Mouse (Mus musculus) frontal cortex, adult 2 months (tissue): Measurements from ENCODE around the gene Prkcg. TPM values are rescaled to one million over a fixed set of nuclear protein-coding genes. Genes with fewer than 3 reads are reported as not detected.
A peak's percentile ranks its signal among the peaks of the same experiment; 100 is the strongest.
"Not testable (repeated sequence)": the region's sequence is repeated elsewhere in the genome, so short reads cannot be mapped to it uniquely, and the experiment has no call there.

Experiments used
- DNase-seq, 2 experiments: peaks; one replicate each; pipeline ENCODE4 v3.0.0; 2022; ENCODE audit warnings: low spot score in 1 of 2; ENCODE audit errors: extremely low spot score in 1 of 2
- polyA plus RNA-seq: library from polyadenylated mRNA; depleted of rRNA; stranded (reverse); fragments of >200 nt; gene quantifications from 2 replicates; pipeline ENCODE4 v1.2.3, GENCODE M21; 2012

Prkcg gene
- polyA plus RNA-seq, 1 experiment, result 157 TPM

DNA sequence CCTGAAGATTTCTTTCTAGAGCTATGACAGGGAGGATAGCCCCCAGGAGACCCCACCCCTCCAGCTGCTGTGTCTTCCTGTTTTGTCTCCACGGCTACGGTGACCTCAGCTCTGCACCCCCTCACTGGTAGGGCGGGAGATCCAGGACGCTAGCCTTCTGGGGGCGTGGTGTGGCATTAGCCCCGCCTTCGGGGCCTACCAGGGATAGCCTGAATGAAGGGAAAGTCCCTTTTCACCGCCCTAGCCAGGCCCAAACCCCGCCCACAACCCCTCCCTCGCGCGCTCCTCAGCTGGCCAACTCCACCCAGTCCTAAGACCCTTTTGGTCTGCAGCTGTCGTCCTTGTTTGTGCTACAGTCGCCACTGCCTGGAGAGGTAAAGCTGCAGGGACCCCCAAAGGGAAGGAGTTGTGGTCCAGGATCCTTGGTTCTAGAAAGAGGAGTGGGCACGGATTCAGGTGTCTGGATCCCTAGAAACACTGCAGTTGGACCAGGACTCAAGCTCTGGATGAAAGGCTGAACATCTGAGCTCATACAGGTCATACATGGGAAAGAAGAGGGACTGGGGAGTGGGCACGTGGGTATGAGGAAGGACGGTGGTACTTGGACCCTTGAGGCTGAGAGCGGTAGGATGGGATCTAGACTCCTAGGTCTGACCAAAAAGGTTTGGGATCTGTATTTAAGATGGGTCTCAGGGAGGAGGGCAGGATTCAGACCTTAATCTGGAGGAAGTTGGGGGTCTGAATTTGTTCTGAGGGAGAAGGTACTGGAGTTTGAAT, 1.5 kb downstream of the Prkcg start:
- peak; percentile 88 to 91 for DNase-seq

DNA sequence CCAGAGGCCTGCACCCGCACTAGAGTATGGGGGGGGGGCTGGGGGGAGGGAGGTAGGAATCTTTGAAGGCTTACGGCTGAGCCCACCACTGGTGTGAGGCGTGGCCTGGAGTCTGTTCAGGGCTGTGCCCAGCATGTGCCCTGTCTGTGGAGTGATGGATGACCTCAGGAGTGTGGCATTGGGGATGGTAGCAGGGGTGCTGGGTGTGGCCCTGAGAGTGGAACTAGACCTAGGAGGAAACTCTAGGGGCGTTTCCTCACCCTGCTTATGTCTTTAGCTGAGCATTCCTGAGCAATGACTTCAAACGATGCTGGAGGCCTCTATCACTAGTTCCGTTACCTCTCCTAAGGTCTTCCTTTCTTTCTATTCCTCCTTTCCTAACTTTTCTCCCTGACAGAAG, 2.2 kb downstream of the Prkcg start:
- no peak for DNase-seq

DNA sequence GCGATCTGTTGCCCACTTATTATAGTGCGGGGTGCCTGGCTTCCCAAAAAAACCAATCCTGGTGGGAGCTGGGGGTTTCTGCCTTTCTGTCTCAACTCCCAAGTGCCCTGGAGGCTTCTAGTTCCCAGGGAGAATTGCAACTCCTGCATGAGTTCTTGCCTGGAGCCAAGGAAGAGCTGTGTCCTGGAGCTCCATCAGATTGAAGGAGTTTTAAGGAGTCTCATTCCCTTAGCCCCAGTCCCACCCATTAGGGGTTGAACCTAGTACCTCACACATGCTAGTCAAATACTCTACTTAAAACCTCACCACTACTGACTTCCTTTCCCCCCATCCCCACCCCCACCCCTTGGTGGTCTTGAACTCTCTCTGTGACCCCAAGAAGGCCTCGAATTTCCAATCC, 2.8 kb downstream of the Prkcg start:
- no peak for DNase-seq

DNA sequence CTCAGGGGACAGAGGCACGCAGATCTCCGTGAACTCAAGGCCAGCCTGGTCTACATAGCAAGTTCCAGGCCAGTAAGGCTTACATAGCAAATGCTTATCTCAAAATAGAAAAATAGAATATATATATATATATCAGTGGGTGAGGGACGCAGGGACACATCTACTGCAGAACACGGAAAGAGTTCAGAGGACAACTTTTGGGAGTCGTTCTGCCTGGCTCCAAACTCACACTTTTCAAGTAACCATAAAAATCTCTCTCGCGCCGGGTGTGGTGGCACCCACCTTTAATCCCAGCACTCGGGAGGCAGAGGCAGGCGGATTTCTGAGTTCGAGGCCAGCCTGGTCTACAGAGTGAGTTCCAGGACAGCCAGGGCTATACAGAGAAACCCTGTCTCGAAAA, 3.3 kb downstream of the Prkcg start:
- DNase-seq, result not testable (repeated sequence)

DNA sequence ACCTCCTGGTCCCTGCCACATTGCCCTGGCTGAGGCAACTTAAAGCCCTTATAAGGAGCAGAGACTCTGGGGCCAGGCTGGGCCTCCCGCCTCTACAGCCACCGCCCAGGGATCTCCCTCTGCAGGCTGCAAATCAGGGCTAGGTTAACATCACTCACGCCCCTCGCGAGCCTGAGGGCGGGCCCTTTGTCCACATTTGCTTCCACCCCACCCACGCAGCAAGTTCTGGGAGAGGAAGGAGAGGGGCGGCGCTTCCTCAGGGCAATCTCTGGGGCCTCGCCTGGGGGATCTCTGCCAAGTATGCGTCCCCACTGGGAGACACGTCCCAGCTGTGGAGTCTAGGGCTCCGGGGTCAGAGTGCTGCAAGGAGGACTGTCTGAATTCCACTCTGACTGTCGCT, 3.8 kb downstream of the Prkcg start:
- peak in 1 of 2 experiments; percentile 41 for DNase-seq

DNA sequence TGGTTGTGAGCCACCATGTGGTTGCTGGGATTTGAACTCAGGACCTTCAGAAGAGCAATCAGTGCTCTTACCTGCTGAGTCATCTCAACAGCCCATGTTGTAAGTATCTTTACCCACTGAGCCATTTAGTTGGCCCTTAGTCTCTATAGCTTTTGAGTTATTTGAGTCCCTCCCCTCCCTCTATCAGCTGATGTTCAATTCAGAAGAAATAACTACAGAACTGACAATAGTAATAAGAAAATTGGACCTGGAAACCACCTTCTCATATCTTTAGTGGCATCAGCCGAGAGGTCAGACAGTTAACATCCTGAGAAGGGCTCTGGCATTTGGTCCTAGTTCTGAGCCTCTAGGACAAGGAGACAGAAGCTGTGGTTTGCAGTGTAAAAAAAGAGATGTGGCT, 5.8 kb downstream of the Prkcg start:
- no peak for DNase-seq

DNA sequence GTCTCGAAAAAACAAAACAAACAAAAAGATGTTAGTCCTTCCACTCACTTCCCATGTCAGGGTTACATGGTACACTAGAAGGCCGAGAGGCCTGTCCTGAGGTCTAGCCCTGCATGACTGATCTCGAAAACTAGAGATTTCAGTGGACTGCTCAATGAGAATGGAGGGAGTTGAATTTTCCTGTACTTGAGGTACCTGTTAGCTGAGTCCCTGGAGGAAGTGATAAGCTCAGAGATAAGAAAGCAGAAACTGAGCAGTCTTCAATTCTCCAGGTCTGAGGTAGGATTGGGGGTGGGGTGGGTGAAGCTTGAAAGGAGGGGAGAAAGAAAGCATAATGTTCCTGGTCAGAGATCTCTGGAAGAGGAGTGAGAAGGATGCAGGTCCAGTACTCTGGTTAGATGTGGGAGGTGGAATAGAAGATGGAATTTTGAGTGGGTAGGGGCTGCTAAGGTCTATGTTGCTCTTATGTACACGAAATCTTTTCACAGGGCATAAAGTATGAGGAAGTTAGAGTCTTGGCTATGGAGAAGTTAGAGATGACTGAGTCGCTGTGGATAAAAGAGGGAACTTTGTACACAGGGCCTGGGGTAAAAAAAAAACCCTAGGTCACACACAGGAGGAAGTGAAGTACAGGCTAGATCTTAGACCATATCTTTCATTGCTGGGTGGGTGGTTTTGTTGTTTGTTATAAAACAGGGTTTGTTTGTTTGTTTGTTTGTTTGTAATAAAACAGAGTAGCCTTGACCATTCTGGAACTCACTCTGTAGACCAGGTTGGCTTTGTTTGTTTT, 6.5 kb downstream of the Prkcg start:
- no peak for DNase-seq

DNA sequence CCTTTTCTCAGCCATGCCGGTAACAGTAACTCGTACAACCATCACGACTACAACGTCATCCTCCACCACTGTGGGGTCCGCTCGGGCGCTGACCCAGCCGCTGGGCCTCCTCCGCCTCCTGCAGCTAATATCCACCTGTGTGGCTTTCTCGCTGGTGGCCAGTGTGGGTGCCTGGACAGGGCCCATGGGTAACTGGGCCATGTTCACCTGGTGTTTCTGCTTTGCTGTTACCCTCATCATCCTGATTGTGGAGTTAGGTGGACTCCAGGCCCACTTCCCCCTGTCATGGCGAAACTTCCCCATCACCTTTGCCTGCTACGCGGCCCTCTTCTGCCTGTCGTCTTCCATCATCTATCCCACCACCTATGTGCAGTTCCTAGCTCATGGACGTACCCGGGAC, 7.7 kb downstream of the Prkcg start:
- DNase-seq, result no peak

DNA sequence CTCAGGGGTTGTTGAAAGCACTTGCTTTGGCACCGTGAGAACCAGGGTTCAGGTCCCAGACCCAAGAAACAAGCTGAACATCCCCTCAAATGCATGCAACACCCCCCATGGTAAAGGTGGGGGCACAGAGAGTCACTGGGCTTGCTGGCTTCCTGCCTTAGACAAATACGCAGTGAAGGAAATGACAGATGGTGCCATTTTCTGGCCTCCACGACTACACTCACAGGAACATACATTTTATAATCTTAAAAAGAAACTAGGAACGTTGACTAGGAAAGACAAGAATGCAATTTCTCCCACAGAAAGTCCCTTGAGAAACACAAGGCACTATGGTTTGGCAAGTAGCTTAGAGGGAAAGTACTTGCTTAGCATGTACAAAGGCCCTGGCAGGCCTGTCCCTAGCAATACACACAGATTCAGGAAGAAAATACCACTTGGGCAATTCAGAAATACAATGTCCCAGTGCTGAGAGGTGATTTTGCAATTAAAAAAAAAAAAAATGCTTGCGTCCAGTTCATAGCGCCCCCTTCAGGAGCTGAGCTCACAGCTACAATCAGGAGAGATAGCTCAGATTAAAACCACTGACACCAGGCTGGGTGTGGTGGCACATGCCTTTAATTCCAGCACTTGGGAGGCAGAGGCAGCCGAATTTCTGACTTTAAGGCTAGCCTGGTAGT, 11.1 kb downstream of the Prkcg start:
- peak in 1 of 2 experiments; percentile 61 for DNase-seq

DNA sequence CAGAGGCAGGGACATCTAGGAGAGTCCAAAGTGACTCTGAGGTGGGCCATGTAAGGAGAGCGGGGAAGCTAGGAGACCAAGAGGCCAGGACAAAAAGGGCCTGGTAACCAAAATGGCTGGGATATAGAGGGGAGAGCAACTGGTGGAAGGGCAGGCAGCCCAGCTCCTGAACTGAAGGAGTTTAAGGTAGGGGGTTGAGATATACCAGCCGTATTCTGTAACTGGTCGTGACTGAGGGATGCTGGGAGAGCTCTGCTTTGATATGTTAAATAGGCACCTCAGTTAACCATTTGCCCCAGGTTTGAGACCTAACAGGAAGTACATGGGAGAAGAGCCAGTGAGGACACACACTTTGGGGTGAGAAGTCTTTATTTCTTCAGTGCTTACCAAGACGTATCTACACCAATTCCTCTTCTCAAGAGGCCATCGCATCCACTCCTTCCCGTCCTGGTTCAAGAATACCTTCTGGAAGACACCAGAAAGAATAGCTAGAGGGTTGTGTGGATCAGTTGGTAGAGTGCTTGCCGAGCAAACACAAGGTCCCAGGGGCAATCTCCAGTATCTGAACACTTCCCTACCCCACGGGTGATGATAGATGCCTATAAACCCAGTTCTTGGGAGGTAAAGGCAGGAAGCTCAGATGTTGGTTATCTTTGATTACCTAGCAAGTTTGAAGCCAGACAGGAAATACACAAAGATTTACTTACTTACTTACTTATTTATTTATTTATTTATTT, 12.1 kb downstream of the Prkcg start:
- no peak for DNase-seq

DNA sequence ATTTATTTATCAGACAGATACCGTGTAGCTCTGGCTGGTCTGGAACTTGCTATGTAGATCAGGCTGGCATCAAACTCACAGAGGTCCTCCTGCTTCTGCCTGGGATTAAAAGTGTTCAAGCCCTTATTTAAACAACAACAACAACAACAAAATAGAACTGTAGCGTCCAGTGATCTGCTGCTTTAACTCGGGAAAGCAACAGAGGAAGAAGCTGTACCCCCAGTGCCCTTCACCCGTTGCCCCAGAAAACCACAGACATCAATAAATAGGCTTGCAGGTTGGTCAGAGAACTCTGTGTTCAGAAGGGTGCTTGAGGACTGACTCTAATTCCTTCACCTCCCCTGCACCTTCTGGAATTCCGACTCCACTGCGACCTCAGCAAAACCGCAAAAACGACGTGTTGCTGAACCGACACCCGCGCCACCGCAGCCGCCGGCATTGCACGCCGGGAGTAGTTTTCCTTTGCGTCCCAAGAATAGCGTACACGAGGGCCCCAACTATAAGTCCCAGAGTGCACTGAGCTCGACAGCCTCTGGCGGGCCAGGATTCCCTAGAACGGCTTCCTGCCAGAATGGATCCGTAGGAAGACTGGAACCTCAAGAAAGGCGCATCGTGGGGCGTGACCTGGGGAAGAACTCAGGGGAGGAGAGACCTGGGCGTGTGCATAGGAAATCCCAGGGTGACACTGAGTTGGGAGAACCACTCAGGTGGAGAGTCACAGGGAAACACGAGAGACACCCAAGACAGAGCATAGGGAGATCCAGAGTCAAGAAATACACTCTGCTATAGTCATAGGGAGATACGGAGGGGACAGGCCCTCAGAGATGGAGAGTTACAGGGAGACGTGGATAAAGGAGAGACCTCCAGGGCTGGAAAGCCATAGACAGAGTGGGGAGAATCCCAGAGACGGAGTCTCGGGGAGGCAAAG, 12.9 kb downstream of the Prkcg start:
- DNase-seq, result peak in 1 of 2 experiments; percentile 46

DNA sequence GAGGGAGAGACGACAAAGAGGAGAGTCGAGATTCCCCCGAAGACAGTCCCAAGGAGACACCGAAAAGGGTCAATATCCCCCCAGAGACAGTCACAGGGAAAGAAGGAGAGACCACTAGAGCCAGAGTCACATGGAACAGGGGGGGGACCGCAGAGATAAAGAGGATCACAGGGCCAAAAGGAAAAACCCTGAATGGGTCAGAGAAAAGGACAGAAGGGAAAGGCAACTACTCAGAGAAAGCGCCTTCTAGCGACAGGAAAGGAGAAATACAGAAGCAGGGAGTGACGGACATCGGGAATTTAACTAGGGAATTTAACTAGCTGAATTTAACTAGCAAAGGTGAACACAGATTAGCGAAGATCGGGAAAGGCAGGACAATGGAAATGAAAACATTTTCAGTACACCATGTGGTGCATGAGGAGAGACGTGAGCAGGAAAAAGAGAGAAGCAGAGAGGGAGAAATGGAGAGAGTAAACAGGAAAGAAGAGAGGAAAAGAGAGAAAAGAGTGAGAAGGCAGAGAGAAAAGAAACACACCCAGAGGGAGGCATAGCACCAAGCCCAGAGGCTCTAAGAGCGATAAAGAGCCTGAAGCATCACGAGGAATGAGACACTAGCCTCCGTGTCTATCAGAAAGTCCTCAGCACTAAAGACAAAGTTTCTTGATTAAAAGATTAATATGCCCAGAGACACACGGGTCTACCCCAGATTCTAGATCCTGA, 13.7 kb downstream of the Prkcg start:
- peak in 1 of 2 experiments; percentile 53 for DNase-seq

DNA sequence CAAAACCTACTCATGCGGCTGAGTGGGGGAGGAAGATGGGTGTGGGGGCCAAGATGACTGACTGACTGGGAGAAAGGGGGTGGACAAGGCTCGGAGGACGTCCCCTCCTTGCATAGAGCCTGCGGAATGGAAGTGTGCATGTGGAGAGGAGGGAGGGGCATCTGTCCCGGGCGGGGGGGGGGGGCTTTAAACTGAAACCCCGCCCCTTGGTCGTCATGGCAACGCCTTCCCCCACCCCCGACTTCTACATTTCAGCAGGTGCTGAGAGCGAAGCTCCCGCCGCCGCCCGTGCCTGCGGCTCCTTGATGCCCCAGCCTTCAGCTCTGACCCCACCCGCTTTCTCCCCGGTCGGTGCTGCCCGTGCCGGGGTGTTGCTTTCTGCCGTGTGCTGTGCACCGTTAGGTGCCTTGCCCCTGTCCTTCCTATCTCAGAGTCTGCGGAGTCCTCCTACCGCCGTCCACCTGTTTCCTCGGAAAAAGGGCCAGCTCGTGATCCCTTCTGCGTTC, 14.3 kb downstream of the Prkcg start:
- DNase-seq, result peak in 1 of 2 experiments; percentile 78

DNA sequence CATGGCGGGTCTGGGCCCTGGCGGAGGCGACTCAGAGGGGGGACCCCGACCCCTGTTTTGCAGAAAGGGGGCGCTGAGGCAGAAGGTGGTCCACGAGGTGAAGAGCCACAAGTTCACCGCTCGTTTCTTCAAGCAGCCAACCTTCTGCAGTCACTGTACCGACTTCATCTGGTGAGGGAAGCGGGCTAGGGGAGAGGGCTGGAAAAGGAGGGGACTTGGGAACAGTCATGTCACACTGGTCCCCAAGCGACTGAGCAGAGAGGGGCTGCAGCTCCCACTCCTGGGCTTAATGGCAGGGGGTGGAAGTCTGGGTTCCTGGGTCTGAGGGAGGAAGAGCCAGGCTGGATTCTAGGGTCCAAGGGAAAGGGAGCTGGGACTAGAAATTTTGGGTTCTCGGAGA, 14.8 kb downstream of the Prkcg start:
- DNase-seq, result no peak

DNA sequence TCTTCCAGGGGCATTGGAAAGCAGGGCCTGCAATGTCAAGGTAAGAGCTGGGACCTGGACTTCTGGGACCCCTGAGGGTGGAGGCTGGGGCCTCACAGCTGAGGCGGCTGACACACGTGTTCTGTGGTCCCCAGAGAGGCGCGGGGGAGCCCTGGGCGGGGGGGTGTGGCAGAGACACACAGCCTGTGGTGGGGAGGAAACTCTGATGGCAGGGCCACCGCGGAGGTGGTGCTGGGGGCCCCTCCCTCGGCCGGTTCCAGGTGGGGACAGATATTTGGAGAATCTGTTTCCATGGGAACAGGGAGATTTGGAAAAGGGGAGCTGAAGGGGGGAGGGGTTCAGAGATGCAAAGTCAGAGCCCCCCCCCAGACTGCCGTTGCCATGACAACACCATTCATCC, 15.3 kb downstream of the Prkcg start:
- DNase-seq, result peak in 1 of 2 experiments; percentile 52

DNA sequence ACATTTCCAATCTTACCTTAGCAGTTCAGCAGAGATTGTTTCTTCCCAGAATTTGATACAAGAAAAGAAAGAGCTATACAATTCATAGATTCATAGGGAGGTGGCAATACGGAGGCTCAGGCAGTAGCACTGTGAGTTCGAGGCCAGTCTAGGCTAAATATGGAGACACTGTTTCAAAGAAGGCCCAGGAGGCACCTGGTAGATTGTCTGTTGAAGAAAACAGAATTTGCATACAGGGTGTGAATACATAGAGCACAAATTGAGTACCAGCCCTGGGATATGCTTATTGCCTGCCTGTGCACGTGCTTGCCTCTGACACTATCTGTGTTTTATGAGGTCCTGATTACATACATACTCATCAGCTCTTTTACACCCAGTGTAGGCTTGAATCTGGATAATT, 17.4 kb downstream of the Prkcg start:
- no peak for DNase-seq

DNA sequence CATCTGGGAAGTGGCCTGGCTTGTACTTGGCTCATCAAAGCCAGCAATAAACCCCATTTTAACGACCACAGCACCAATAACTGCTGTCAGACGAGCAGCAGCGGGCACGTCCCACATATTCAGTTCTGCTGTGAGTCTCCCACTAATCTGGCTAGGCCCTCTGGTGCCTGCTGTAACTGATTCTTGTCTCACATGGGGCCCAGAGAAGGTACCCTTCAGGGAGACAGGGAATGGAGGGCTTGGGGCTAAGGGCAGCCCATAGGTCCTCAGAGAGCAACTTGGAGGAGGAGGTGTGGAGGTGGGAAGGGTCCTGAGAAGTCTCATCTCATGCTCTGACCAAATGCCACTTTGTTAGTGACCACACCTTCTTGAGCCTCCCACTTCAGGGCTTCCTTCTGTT, 19.7 kb downstream of the Prkcg start:
- no peak for DNase-seq

DNA sequence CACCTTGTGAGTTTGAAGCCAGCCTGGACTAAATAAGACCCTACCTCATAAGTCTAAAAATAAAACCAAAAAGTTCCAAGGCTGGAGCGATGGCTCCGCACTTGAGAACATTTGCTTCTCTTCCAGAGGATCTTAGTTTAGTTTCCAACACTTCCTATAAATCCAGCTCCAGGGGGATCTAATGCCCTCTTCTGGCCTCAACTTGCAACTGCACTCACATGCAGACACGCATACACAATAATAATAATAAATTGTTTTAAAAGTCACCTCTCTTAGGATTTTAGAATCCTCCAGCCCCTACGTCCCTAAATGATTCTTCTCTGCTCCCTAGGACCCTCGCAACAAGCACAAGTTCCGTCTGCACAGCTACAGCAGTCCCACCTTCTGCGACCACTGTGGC, 21.3 kb downstream of the Prkcg start:
- no peak for DNase-seq

DNA sequence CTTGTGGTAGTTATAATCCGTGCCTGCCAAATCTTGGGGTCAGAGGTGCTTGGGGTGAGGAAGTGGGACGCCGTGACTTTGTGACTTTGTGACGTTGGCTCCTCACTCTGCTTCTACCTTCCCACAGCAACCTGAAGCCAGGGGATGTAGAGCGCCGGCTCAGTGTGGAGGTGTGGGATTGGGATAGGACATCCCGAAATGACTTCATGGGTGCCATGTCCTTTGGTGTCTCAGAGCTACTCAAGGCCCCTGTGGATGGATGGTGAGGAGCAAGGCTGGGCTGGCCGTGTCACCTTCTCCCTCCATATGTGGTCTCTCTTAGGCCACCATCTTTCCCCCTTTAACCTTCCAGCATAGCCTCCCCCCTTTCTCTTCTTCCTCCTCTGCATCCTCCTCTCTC, 24.6 kb downstream of the Prkcg start:
- no peak for DNase-seq
